Mouse (Mus musculus) MEL (cell line): ENCODE measurements around the gene Bcas3. TPM values are rescaled to one million over a fixed set of nuclear protein-coding genes. Genes with fewer than 3 reads are reported as not detected.

Experiments used
- DNase-seq: peaks from one replicate; pipeline ENCODE4 v3.0.0; 2011; ENCODE audit warnings: low read depth, low spot score
- H3K27ac ChIP-seq: 2 replicates; pipeline ENCODE4 v1.5.1; 2012; ENCODE audit warnings: low read depth, mild to moderate bottlenecking, control low read depth, low read length, moderate library complexity; ENCODE audit not compliant: control insufficient read depth
- H3K27me3 ChIP-seq, 2 experiments: fragments of 150-350 bp in 1 of 2; sonication (generic) in 1 of 2; 2 replicates each; pipeline ENCODE4 v1.6.1; 2012; ENCODE audit warnings: low read length in 2 of 2, mild to moderate bottlenecking in 2 of 2, improper control_type of control experiment in 1 of 2, moderate library complexity in 1 of 2; ENCODE audit not compliant: insufficient read depth in 2 of 2, control insufficient read depth in 1 of 2
- H3K36me3 ChIP-seq, 2 experiments: 2 replicates each; pipeline ENCODE4 v1.6.1; 2012 to 2014; ENCODE audit warnings: low read length in 2 of 2, improper control_type of control experiment in 1 of 2, inconsistent platforms in 1 of 2, mild to moderate bottlenecking in 1 of 2; ENCODE audit not compliant: insufficient read depth in 2 of 2, control insufficient read depth in 1 of 2
- H3K4me1 ChIP-seq, 2 experiments: fragments of 150-350 bp in 1 of 2; sonication (generic) in 1 of 2; 2 replicates each; pipeline ENCODE4 v1.6.1; 2012; ENCODE audit warnings: low read length in 2 of 2, improper control_type of control experiment in 1 of 2, mild to moderate bottlenecking in 1 of 2; ENCODE audit not compliant: insufficient read depth in 2 of 2, control insufficient read depth in 1 of 2
- H3K4me3 ChIP-seq, 2 experiments: fragments of 150-350 bp in 1 of 2; sonication (generic) in 1 of 2; 2 replicates each; pipeline ENCODE4 v1.5.1; 2012; ENCODE audit warnings: low read depth in 2 of 2, low read length in 2 of 2, mild to moderate bottlenecking in 2 of 2, moderate library complexity in 2 of 2, control low read depth in 1 of 2, improper control_type of control experiment in 1 of 2; ENCODE audit not compliant: control insufficient read depth in 1 of 2, insufficient read depth in 1 of 2
- H3K79me2 ChIP-seq: 2 replicates; pipeline ENCODE4 v1.6.1; 2012; ENCODE audit warnings: mild to moderate bottlenecking, low read length, moderate library complexity; ENCODE audit not compliant: control insufficient read depth, poor library complexity, insufficient read depth
- H3K9ac ChIP-seq: 2 replicates; pipeline ENCODE4 v1.6.1; 2012; ENCODE audit warnings: low read depth, mild to moderate bottlenecking, control low read depth, low read length, moderate library complexity; ENCODE audit not compliant: control insufficient read depth, poor library complexity, severe bottlenecking
- H3K9me3 ChIP-seq: fragments of 150-350 bp; sonication (generic); replicated peaks from 2 replicates; pipeline ENCODE4 v1.6.1; 2012; ENCODE audit warnings: mild to moderate bottlenecking, low read length, improper control_type of control experiment, moderate library complexity; ENCODE audit not compliant: insufficient read depth
- BHLHE40 ChIP-seq: IDR thresholded peaks from 2 replicates; pipeline ENCODE4 v1.6.1; 2012; ENCODE audit warnings: low read depth, mild to moderate bottlenecking, inconsistent platforms, low read length, improper control_type of control experiment, borderline replicate concordance
- CHD1 ChIP-seq: IDR thresholded peaks from 2 replicates; pipeline ENCODE4 v1.6.1; 2012; ENCODE audit warnings: low read depth, mild to moderate bottlenecking, inconsistent platforms, low read length, improper control_type of control experiment
- CTCF ChIP-seq, 3 experiments: IDR thresholded peaks in 2 of 3; conservative IDR thresholded peaks in 1 of 3; 2 replicates each; pipeline ENCODE4 v1.5.1; 2011 to 2012; ENCODE audit warnings: low read length in 3 of 3, low read depth in 2 of 3, mild to moderate bottlenecking in 2 of 3, improper control_type of control experiment in 1 of 3, inconsistent platforms in 1 of 3, mixed read lengths in 1 of 3, moderate library complexity in 1 of 3; ENCODE audit not compliant: control insufficient read depth in 1 of 3, insufficient read depth in 1 of 3, poor library complexity in 1 of 3, severe bottlenecking in 1 of 3
- E2F4 ChIP-seq: IDR thresholded peaks from 2 replicates; pipeline ENCODE4 v1.6.1; 2011; ENCODE audit warnings: low read depth, low read length, improper control_type of control experiment, borderline replicate concordance
- HCFC1 ChIP-seq: IDR thresholded peaks from 2 replicates; pipeline ENCODE4 v1.6.1; 2012; ENCODE audit warnings: low read depth, mild to moderate bottlenecking, inconsistent platforms, low read length, improper control_type of control experiment, moderate library complexity
- MAFK ChIP-seq: IDR thresholded peaks from 2 replicates; pipeline ENCODE4 v1.6.1; 2011; ENCODE audit warnings: low read depth, mild to moderate bottlenecking, low read length, improper control_type of control experiment, borderline replicate concordance
- MAX ChIP-seq: IDR thresholded peaks from 2 replicates; pipeline ENCODE4 v1.6.1; 2011; ENCODE audit warnings: low read length, improper control_type of control experiment
- MAZ ChIP-seq: IDR thresholded peaks from 2 replicates; pipeline ENCODE4 v1.6.1; 2012; ENCODE audit warnings: low read depth, mild to moderate bottlenecking, inconsistent platforms, low read length, improper control_type of control experiment
- NELFE ChIP-seq: IDR thresholded peaks from 2 replicates; pipeline ENCODE4 v1.6.1; 2011; ENCODE audit warnings: low read depth, low read length, improper control_type of control experiment
- POLR2AphosphoS2 ChIP-seq: IDR thresholded peaks from 2 replicates; pipeline ENCODE4 v1.6.1; 2011; ENCODE audit warnings: low read length, improper control_type of control experiment
- POLR2AphosphoS5 ChIP-seq: IDR thresholded peaks from 2 replicates; pipeline ENCODE4 v1.6.1; 2012; ENCODE audit warnings: low read depth, borderline replicate concordance, mild to moderate bottlenecking, inconsistent platforms, low read length, moderate library complexity, mixed read lengths
- RAD21 ChIP-seq: IDR thresholded peaks from 2 replicates; pipeline ENCODE4 v1.6.1; 2011; ENCODE audit warnings: mild to moderate bottlenecking, low read depth, low read length, improper control_type of control experiment
- SIN3A ChIP-seq: IDR thresholded peaks from 2 replicates; pipeline ENCODE4 v1.6.1; 2012; ENCODE audit warnings: low read length, improper control_type of control experiment, inconsistent platforms
- SMC3 ChIP-seq: IDR thresholded peaks from 2 replicates; pipeline ENCODE4 v1.6.1; 2011; ENCODE audit warnings: low read depth, low read length, improper control_type of control experiment
- TAL1 ChIP-seq: IDR thresholded peaks from 2 replicates; pipeline ENCODE4 v1.6.1; 2012; ENCODE audit warnings: mild to moderate bottlenecking, inconsistent platforms, low read length, moderate library complexity, mixed read lengths
- TCF12 ChIP-seq: IDR thresholded peaks from 2 replicates; pipeline ENCODE4 v1.6.1; 2014; ENCODE audit warnings: low read depth, mild to moderate bottlenecking, inconsistent platforms, low read length, improper control_type of control experiment, moderate library complexity
- ZC3H11A ChIP-seq: IDR thresholded peaks from 2 replicates; pipeline ENCODE4 v1.6.1; 2012; ENCODE audit warnings: low read depth, mild to moderate bottlenecking, inconsistent platforms, low read length, improper control_type of control experiment
- ZMIZ1 ChIP-seq: IDR thresholded peaks from 2 replicates; pipeline ENCODE4 v1.6.1; 2012; ENCODE audit warnings: low read depth, mild to moderate bottlenecking, inconsistent platforms, low read length, improper control_type of control experiment, moderate library complexity
- polyA plus RNA-seq, 2 experiments: library from polyadenylated mRNA; stranded (reverse) in 1 of 2; unstranded in 1 of 2; fragments of >175 nt in 1 of 2; fragments of >200 nt in 1 of 2; gene quantifications; 2 replicates each; pipeline versions ENCODE4 v1.2.1 to v1.2.4; 2012; ENCODE audit warnings: low replicate concordance in 2 of 2, low read depth in 1 of 2; ENCODE audit not compliant: insufficient read length in 2 of 2, insufficient read depth in 1 of 2, missing spikeins in 1 of 2
- total RNA-seq: library from RNA; depleted of rRNA; stranded (reverse); fragments of 300-350 nt; gene quantifications from 2 replicates; pipeline ENCODE4 v1.2.3, GENCODE M21; 2012

Gene Bcas3
- total and polyA plus RNA-seq, 3 experiments = 8.6 to 14.7 TPM; not detected in 1

- Histone ChIP-seq H3K9me3 (no peaks in the 10 kb centered on the region), H3K9ac (no peak overlapping the region), H3K27ac (no peak overlapping the region), H3K4me1 (no peaks in the 10 kb centered on the region), H3K79me2 (no peaks in the 10 kb centered on the region), H3K4me3 (no peak overlapping the region), H3K27me3 (no peaks in the 10 kb centered on the region), H3K36me3 (no peaks in the 10 kb centered on the region)
- DNase-seq = no peak
- TF ChIP-seq CTCF (IDR thresholded peaks at IDR 0.05 in 2 of 3, conservative IDR thresholded peaks at IDR 0.05 in 1 of 3; ENCODE audit: control insufficient read depth in 1 of 3, insufficient read depth in 1 of 3, low read depth in 2 of 3, low read length in 3 of 3, poor library complexity in 1 of 3, severe bottlenecking in 1 of 3) (no peak), MAFK (no peak), RAD21 (no peak), TCF12 (no peak), SMC3 (no peak), SIN3A (no peak), BHLHE40 (no peak), MAX (no peak), MAZ (no peak), E2F4 (no peak), NELFE (no peak), ZC3H11A (no peak), TAL1 (no peak), POLR2AphosphoS5 (no peak), HCFC1 (no peak), CHD1 (no peak)
These were observed 100.8 kb downstream of the Bcas3 start for GRCm38 (mm10) chr11:85453598-85454304.

GRCm38 (mm10) chr11:85454305-85454682 is 101.3 kb downstream of the Bcas3 start:
- Histone ChIP-seq H3K79me2 (no peaks in the 10 kb centered on the region), H3K4me1 (no peaks in the 10 kb centered on the region), H3K9me3 (no peaks in the 10 kb centered on the region), H3K4me3 (no peak overlapping the region), H3K27me3 (no peaks in the 10 kb centered on the region), H3K27ac (no peak overlapping the region), H3K9ac (no peak overlapping the region), H3K36me3 (no peaks in the 10 kb centered on the region)
- TF ChIP-seq POLR2AphosphoS2 (no peak), ZMIZ1 (no peak), SMC3 (no peak), E2F4 (no peak), HCFC1 (no peak), MAZ (no peak), SIN3A (no peak)
- no peak for DNase-seq
